Mouse (Mus musculus) brain, embryonic 14.5 days (tissue): ENCODE measurements around the gene 2610301B20Rik. TPM values are rescaled to one million over a fixed set of nuclear protein-coding genes. Genes with fewer than 3 reads are reported as not detected.

ENCODE experiments used
- DNase-seq: peaks from one replicate; pipeline ENCODE4 v3.0.0-alpha.2; 2011; ENCODE audit warnings: low read depth
- CTCF ChIP-seq: fragments of 200-500 bp; IDR thresholded peaks from 2 replicates; pipeline ENCODE4 v1.5.1; 2012; ENCODE audit warnings: inconsistent platforms, mild to moderate bottlenecking, moderate library complexity, borderline replicate concordance; ENCODE audit not compliant: insufficient read depth, insufficient read length; ENCODE audit errors: extremely low read depth
- POLR2A ChIP-seq: fragments of 200-500 bp; IDR thresholded peaks from 2 replicates; pipeline ENCODE4 v1.6.1; 2012; ENCODE audit warnings: mild to moderate bottlenecking, inconsistent platforms, borderline replicate concordance; ENCODE audit not compliant: poor library complexity, insufficient read depth, insufficient read length, severe bottlenecking; ENCODE audit errors: extremely low read depth
- polyA plus RNA-seq: library from polyadenylated mRNA; depleted of rRNA; stranded (reverse); fragments of >200 nt; gene quantifications from 2 replicates; pipeline ENCODE4 v1.2.3, GENCODE M21; 2012

The 2610301B20Rik gene
- polyA plus RNA-seq, 1 experiment: 32.7 TPM

GRCm38 (mm10) chr4:10929726-10930125, 55.4 kb downstream of the 2610301B20Rik start:
- DNase-seq: no peak
- no peak for TF ChIP-seq CTCF
- TF ChIP-seq POLR2A: no peak

DNA sequence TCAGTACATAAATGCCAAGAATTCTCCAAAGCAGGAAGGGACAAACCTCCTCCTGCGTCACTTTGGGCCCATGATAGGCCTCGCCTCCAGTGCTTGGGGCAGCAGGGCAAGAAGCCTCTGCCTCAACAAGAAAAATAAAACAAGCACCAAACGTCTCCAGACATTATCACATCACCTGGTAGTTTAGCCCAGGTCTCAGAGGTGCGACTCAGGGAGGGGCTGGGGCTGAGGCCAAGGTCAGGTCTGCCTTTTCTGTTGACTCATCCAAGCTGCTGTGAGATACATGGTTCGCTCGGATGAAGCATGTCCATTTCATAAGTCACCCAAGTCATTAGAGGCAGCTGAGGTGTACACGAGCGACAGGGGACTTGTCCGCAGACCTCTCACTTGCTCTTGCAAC, 56.7 kb downstream of the 2610301B20Rik start:
- TF ChIP-seq CTCF: no peak
- no peak for TF ChIP-seq POLR2A
- no peak for DNase-seq

- TF ChIP-seq POLR2A: no peak
- TF ChIP-seq CTCF: no peak
- DNase-seq: no peak
These were observed 57.9 kb downstream of the 2610301B20Rik start for GRCm38 (mm10) chr4:10932091-10932745.

DNA sequence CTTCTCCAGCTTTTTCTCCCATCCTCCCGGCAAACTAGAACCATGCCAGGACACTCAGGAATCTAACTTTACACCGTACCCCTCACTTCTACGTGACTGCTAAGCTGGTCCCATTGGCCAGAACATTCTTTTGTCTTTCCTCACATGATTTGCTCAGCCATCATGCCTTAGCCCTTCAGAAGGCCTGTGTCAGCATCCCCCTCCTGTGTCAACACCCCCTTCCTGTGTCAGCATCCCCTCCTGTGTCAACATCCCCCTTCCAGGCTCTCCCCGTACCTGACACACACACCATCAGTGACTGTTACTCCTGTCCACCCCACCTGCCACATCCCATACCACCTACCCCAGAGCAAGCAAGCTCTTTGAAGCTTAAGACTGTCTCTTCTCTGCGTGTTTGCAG, 58.5 kb downstream of the 2610301B20Rik start:
- no peak for DNase-seq
- no peak for TF ChIP-seq POLR2A
- no peak for TF ChIP-seq CTCF

DNA sequence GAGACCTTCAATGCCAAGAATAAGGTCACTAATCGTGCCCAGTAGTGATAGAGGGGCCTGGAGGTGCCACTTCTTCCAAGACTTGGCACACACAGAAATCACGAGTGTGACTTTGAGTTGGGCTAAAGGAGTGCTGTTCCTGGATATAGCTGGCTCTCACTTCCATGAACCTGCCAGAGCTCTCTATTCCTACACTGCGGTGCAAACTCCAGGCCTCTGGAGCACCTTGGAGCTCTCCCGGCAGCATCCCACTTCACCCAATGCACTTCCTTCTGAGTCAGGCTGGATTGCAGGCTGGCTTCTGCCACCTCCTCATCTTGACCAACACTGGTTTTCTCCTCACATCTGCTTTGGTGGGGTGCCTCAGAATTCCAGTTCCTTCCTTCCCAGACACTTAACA, 62.5 kb downstream of the 2610301B20Rik start:
- TF ChIP-seq POLR2A: no peak
- TF ChIP-seq CTCF: no peak
- DNase-seq: no peak
